8 mouse cellular contexts compared by ENCODE assay signal in genomic region chr11:60139141-60139733, GRCm38 (mm10). TPM values are rescaled to one million over a fixed set of nuclear protein-coding genes. Genes with fewer than 3 reads are reported as not detected.
DNase-seq lines count a peak whose midpoint lies in the region; ATAC-seq and TF ChIP-seq lines count a peak whose summit lies in the region.

No protein-coding gene starts in this region.

- peak overlapping the region; percentile 85 for H3K27ac ChIP-seq in kidney, embryonic 14.5 days (ENCODE audit: low read depth, low read length)
- no peak overlapping the region for H3K27ac ChIP-seq in brown adipose tissue, adult 24 weeks (replicated peaks; ENCODE audit: low read depth, low read length)
- H3K27ac ChIP-seq in forebrain, embryonic 14.5 days (ENCODE audit: low read depth, low read length): peak overlapping the region; percentile 95
- no peak overlapping the region for H3K27ac ChIP-seq in intestine, postnatal 0 days (ENCODE audit: low read depth, low read length)
- no peak overlapping the region for H3K27ac ChIP-seq in liver, postnatal 0 days (ENCODE audit: low read depth)

- no peak for TF ChIP-seq CTCF in intestine, postnatal 0 days (IDR thresholded peaks at IDR 0.05; ENCODE audit: low read depth)
- TF ChIP-seq CTCF in liver, postnatal 0 days (IDR thresholded peaks at IDR 0.05; ENCODE audit: low read depth): no peak

- H3K4me2 ChIP-seq in kidney, embryonic 14.5 days (replicated peaks; ENCODE audit: low read depth, low read length): peak overlapping the region; percentile 98
- peak overlapping the region; percentile 85 for H3K4me2 ChIP-seq in forebrain, embryonic 14.5 days (ENCODE audit: low read length)
- H3K4me2 ChIP-seq in intestine, postnatal 0 days (replicated peaks; ENCODE audit: low read depth): peak overlapping the region; percentile 100
- peak overlapping the region; percentile 96 for H3K4me2 ChIP-seq in liver, postnatal 0 days (ENCODE audit: low read depth, low read length)

- H3K27me3 ChIP-seq in kidney, embryonic 14.5 days (ENCODE audit: control insufficient read depth, insufficient read depth, low read length): no peaks in the 10 kb centered on the region
- no peaks in the 10 kb centered on the region for H3K27me3 ChIP-seq in forebrain, embryonic 14.5 days (replicated peaks; ENCODE audit: control insufficient read depth, insufficient read depth, low read length)
- no peaks in the 10 kb centered on the region for H3K27me3 ChIP-seq in intestine, postnatal 0 days (replicated peaks; ENCODE audit: control insufficient read depth, insufficient read depth, low read length)
- peaks cover 5% of the 10 kb centered on the region; the same call in 1 of the 2 replicates for H3K27me3 ChIP-seq in liver, postnatal 0 days (ENCODE audit: insufficient read depth, low read length)

- intact Hi-C loops in gastrocnemius, postnatal 36 days (cut with DNase I): no loop called here

- ATAC-seq in kidney, embryonic 14.5 days (ENCODE audit: low FRiP score, low TSS enrichment): peak; percentile 50
- peak; percentile 63; the same call in 1 of the 2 replicates for ATAC-seq in forebrain, embryonic 14.5 days
- peak; percentile 2; the same call in 1 of the 2 replicates for ATAC-seq in intestine, postnatal 0 days
- ATAC-seq in liver, postnatal 0 days: peak; percentile 37

- peak overlapping the region; percentile 81 for H3K9ac ChIP-seq in kidney, embryonic 14.5 days (ENCODE audit: low read depth, low read length)
- peak overlapping the region; percentile 90 for H3K9ac ChIP-seq in forebrain, embryonic 14.5 days (ENCODE audit: low read length)
- peak overlapping the region; percentile 40; the same call in 1 of the 2 replicates for H3K9ac ChIP-seq in intestine, postnatal 0 days (ENCODE audit: low read depth, low read length)
- peak overlapping the region; percentile 26; the same call in 1 of the 2 replicates for H3K9ac ChIP-seq in liver, postnatal 0 days (replicated peaks)

- DNase-seq in kidney, adult 11 months: no peak
- no peak for DNase-seq in forebrain, embryonic 14.5 days (ENCODE audit: low spot score)
- peak; percentile 27 for DNase-seq in liver, postnatal 0 days
- peak; percentile 49 for DNase-seq in right cerebral cortex, postnatal 4 days
- no peak for DNase-seq in gastrocnemius, postnatal 36 days

- WGBS in kidney, embryonic 14.5 days: 1% methylated on average over 24 of the region's 24 CpGs
- WGBS in forebrain, embryonic 14.5 days: 2% methylated on average over 24 of the region's 24 CpGs
- 13% methylated on average over 24 of the region's 24 CpGs for WGBS in intestine, postnatal 0 days
- 13% methylated on average over 24 of the region's 24 CpGs for WGBS in liver, postnatal 0 days (ENCODE audit: insufficient replicate concordance)

- H3K4me3 ChIP-seq in kidney, embryonic 14.5 days (ENCODE audit: low read length): peak overlapping the region; percentile 67
- peak overlapping the region; percentile 61 for H3K4me3 ChIP-seq in brown adipose tissue, adult 24 weeks (ENCODE audit: insufficient read depth, low read depth, low read length)
- peak overlapping the region; percentile 74 for H3K4me3 ChIP-seq in forebrain, embryonic 14.5 days (ENCODE audit: low read depth, low read length)
- peak overlapping the region; percentile 52 for H3K4me3 ChIP-seq in intestine, postnatal 0 days (ENCODE audit: low read depth, low read length)
- peak overlapping the region; percentile 61 for H3K4me3 ChIP-seq in liver, postnatal 0 days (ENCODE audit: low read depth, low read length)

- no peaks in the 10 kb centered on the region for H3K9me3 ChIP-seq in kidney, embryonic 14.5 days (ENCODE audit: control insufficient read depth, low read length)
- H3K9me3 ChIP-seq in forebrain, embryonic 14.5 days (replicated peaks; ENCODE audit: control insufficient read depth, low read length): no peaks in the 10 kb centered on the region
- H3K9me3 ChIP-seq in intestine, postnatal 0 days (ENCODE audit: control insufficient read depth): no peaks in the 10 kb centered on the region
- no peaks in the 10 kb centered on the region for H3K9me3 ChIP-seq in liver, postnatal 0 days (ENCODE audit: low read length)

- no peak for TF ChIP-seq EP300 in liver, postnatal 0 days (IDR thresholded peaks at IDR 0.05; ENCODE audit: low read depth)

- H3K4me1 ChIP-seq in kidney, embryonic 14.5 days (ENCODE audit: control insufficient read depth, insufficient read depth, low read length): peaks cover 32% of the 10 kb centered on the region
- peaks cover 26% of the 10 kb centered on the region for H3K4me1 ChIP-seq in brown adipose tissue, adult 24 weeks (ENCODE audit: control insufficient read depth, insufficient read depth, insufficient read length, low read length)
- H3K4me1 ChIP-seq in forebrain, embryonic 14.5 days (ENCODE audit: control insufficient read depth, insufficient read depth, low read length): peaks cover 29% of the 10 kb centered on the region
- H3K4me1 ChIP-seq in intestine, postnatal 0 days (replicated peaks; ENCODE audit: control insufficient read depth, insufficient read depth, low read length): peaks cover 8% of the 10 kb centered on the region
- peaks cover 37% of the 10 kb centered on the region for H3K4me1 ChIP-seq in liver, postnatal 0 days (ENCODE audit: insufficient read depth)

- H3K36me3 ChIP-seq in kidney, embryonic 14.5 days (ENCODE audit: control insufficient read depth, insufficient read depth, low read length): peaks cover 8% of the 10 kb centered on the region; the same call in 1 of the 2 replicates
- H3K36me3 ChIP-seq in forebrain, embryonic 14.5 days (ENCODE audit: control insufficient read depth, insufficient read depth, low read length): 0 out of 2 replicates have a peak, but pooled peaks cover 5% of the 10 kb centered on the region
- H3K36me3 ChIP-seq in intestine, postnatal 0 days (ENCODE audit: control insufficient read depth, insufficient read depth): peaks cover 4% of the 10 kb centered on the region; the same call in 1 of the 2 replicates
- H3K36me3 ChIP-seq in liver, postnatal 0 days (replicated peaks; ENCODE audit: insufficient read depth, low read length): no peaks in the 10 kb centered on the region

RNA-seq across cellular contexts. Expression of gene Rai1, which starts 34.4 kb away (rescaled TPM):
- polyA plus RNA-seq in kidney, embryonic 14.5 days (2014; fragmentation: Nextera tagmentation; extraction: Ambion mirVana): 29.1 and 34.4 TPM in 2 replicates
- polyA plus RNA-seq in brown adipose tissue, adult 24 weeks (2012; ENCODE audit: insufficient read depth, insufficient read length, missing spikeins): 11.7 and 13.7 TPM in 2 replicates
- 26.4 and 28.5 TPM in 2 replicates for polyA plus RNA-seq in forebrain, embryonic 14.5 days (2014; fragmentation: Nextera tagmentation; extraction: Ambion mirVana)
- 10.1 and 10.6 TPM in 2 replicates for polyA plus RNA-seq in intestine, postnatal 0 days (2015; fragmentation: Nextera tagmentation; extraction: Ambion mirVana)
- 3.8 and 4.4 TPM in 2 replicates for polyA plus RNA-seq in liver, postnatal 0 days (2015; fragmentation: Nextera tagmentation; extraction: Ambion mirVana)
- total RNA-seq in gastrocnemius, postnatal 36 days (2021): 10 to 100 TPM; 18.1 to 20.8 TPM

Comparison
In these comparisons a context has a peak if more than half of its experiments do, and no peak if none do; other contexts are left out.
1. ATAC-seq: peak in every context shown above with its lines; median percentile 63 in forebrain, embryonic 14.5 days; 50 in kidney, embryonic 14.5 days; 37 in liver, postnatal 0 days; 2 in intestine, postnatal 0 days.
2. H3K27ac ChIP-seq: peak in kidney, embryonic 14.5 days (single experiment) and forebrain, embryonic 14.5 days (single experiment); none in brown adipose tissue, adult 24 weeks (single experiment), intestine, postnatal 0 days (single experiment) and liver, postnatal 0 days (single experiment).
3. H3K9ac ChIP-seq: peak in every context shown above with its lines; median percentile 90 in forebrain, embryonic 14.5 days; 81 in kidney, embryonic 14.5 days; 40 in intestine, postnatal 0 days; 26 in liver, postnatal 0 days.
4. DNase-seq: peak in liver, postnatal 0 days (single experiment) and right cerebral cortex, postnatal 4 days (single experiment); none in kidney, adult 11 months (single experiment), forebrain, embryonic 14.5 days (single experiment) and gastrocnemius, postnatal 36 days (0 of 2).
5. Peak in every context shown above with its lines, with median percentiles within 50 percentile points of each other: H3K4me2 ChIP-seq and H3K4me3 ChIP-seq.